Mouse (Mus musculus) MEL (cell line): ENCODE data around the gene Pknox2. TPM values are rescaled to one million over a fixed set of nuclear protein-coding genes. Genes with fewer than 3 reads are reported as not detected.

Source experiments
- DNase-seq: peaks from one replicate; pipeline ENCODE4 v3.0.0; 2011; ENCODE audit warnings: low read depth, low spot score
- H3K27ac ChIP-seq: 2 replicates; pipeline ENCODE4 v1.5.1; 2012; ENCODE audit warnings: low read depth, mild to moderate bottlenecking, control low read depth, low read length, moderate library complexity; ENCODE audit not compliant: control insufficient read depth
- H3K27me3 ChIP-seq, 2 experiments: fragments of 150-350 bp in 1 of 2; sonication (generic) in 1 of 2; 2 replicates each; pipeline ENCODE4 v1.6.1; 2012; ENCODE audit warnings: low read length in 2 of 2, mild to moderate bottlenecking in 2 of 2, improper control_type of control experiment in 1 of 2, moderate library complexity in 1 of 2; ENCODE audit not compliant: insufficient read depth in 2 of 2, control insufficient read depth in 1 of 2
- H3K36me3 ChIP-seq, 2 experiments: 2 replicates each; pipeline ENCODE4 v1.6.1; 2012 to 2014; ENCODE audit warnings: low read length in 2 of 2, improper control_type of control experiment in 1 of 2, inconsistent platforms in 1 of 2, mild to moderate bottlenecking in 1 of 2; ENCODE audit not compliant: insufficient read depth in 2 of 2, control insufficient read depth in 1 of 2
- H3K4me1 ChIP-seq, 2 experiments: fragments of 150-350 bp in 1 of 2; sonication (generic) in 1 of 2; 2 replicates each; pipeline ENCODE4 v1.6.1; 2012; ENCODE audit warnings: low read length in 2 of 2, improper control_type of control experiment in 1 of 2, mild to moderate bottlenecking in 1 of 2; ENCODE audit not compliant: insufficient read depth in 2 of 2, control insufficient read depth in 1 of 2
- H3K4me3 ChIP-seq, 2 experiments: fragments of 150-350 bp in 1 of 2; sonication (generic) in 1 of 2; 2 replicates each; pipeline ENCODE4 v1.5.1; 2012; ENCODE audit warnings: low read depth in 2 of 2, low read length in 2 of 2, mild to moderate bottlenecking in 2 of 2, moderate library complexity in 2 of 2, control low read depth in 1 of 2, improper control_type of control experiment in 1 of 2; ENCODE audit not compliant: control insufficient read depth in 1 of 2, insufficient read depth in 1 of 2
- H3K79me2 ChIP-seq: 2 replicates; pipeline ENCODE4 v1.6.1; 2012; ENCODE audit warnings: mild to moderate bottlenecking, low read length, moderate library complexity; ENCODE audit not compliant: control insufficient read depth, poor library complexity, insufficient read depth
- H3K9ac ChIP-seq: 2 replicates; pipeline ENCODE4 v1.6.1; 2012; ENCODE audit warnings: low read depth, mild to moderate bottlenecking, control low read depth, low read length, moderate library complexity; ENCODE audit not compliant: control insufficient read depth, poor library complexity, severe bottlenecking
- H3K9me3 ChIP-seq: fragments of 150-350 bp; sonication (generic); replicated peaks from 2 replicates; pipeline ENCODE4 v1.6.1; 2012; ENCODE audit warnings: mild to moderate bottlenecking, low read length, improper control_type of control experiment, moderate library complexity; ENCODE audit not compliant: insufficient read depth
- BHLHE40 ChIP-seq: IDR thresholded peaks from 2 replicates; pipeline ENCODE4 v1.6.1; 2012; ENCODE audit warnings: low read depth, mild to moderate bottlenecking, inconsistent platforms, low read length, improper control_type of control experiment, borderline replicate concordance
- CHD1 ChIP-seq: IDR thresholded peaks from 2 replicates; pipeline ENCODE4 v1.6.1; 2012; ENCODE audit warnings: low read depth, mild to moderate bottlenecking, inconsistent platforms, low read length, improper control_type of control experiment
- CHD2 ChIP-seq: IDR thresholded peaks from 2 replicates; pipeline ENCODE4 v1.6.1; 2011; ENCODE audit warnings: low read length, improper control_type of control experiment
- CTCF ChIP-seq, 3 experiments: IDR thresholded peaks in 2 of 3; conservative IDR thresholded peaks in 1 of 3; 2 replicates each; pipeline ENCODE4 v1.5.1; 2011 to 2012; ENCODE audit warnings: low read length in 3 of 3, low read depth in 2 of 3, mild to moderate bottlenecking in 2 of 3, improper control_type of control experiment in 1 of 3, inconsistent platforms in 1 of 3, mixed read lengths in 1 of 3, moderate library complexity in 1 of 3; ENCODE audit not compliant: control insufficient read depth in 1 of 3, insufficient read depth in 1 of 3, poor library complexity in 1 of 3, severe bottlenecking in 1 of 3
- E2F4 ChIP-seq: IDR thresholded peaks from 2 replicates; pipeline ENCODE4 v1.6.1; 2011; ENCODE audit warnings: low read depth, low read length, improper control_type of control experiment, borderline replicate concordance
- ELF1 ChIP-seq: IDR thresholded peaks from 2 replicates; pipeline ENCODE4 v1.6.1; 2014; ENCODE audit warnings: low read depth, mild to moderate bottlenecking, inconsistent platforms, low read length, improper control_type of control experiment, moderate library complexity
- EP300 ChIP-seq, 2 experiments: IDR thresholded peaks; 2 replicates each; pipeline ENCODE4 v1.6.1; 2011; ENCODE audit warnings: improper control_type of control experiment in 2 of 2, low read length in 2 of 2, low read depth in 1 of 2, mild to moderate bottlenecking in 1 of 2
- ETS1 ChIP-seq: IDR thresholded peaks from 2 replicates; pipeline ENCODE4 v1.6.1; 2012; ENCODE audit warnings: low read depth, mild to moderate bottlenecking, inconsistent platforms, low read length, improper control_type of control experiment, moderate library complexity
- GATA1 ChIP-seq: IDR thresholded peaks from 2 replicates; pipeline ENCODE4 v1.6.1; 2011; ENCODE audit warnings: low read depth, low read length, improper control_type of control experiment
- HCFC1 ChIP-seq: IDR thresholded peaks from 2 replicates; pipeline ENCODE4 v1.6.1; 2012; ENCODE audit warnings: low read depth, mild to moderate bottlenecking, inconsistent platforms, low read length, improper control_type of control experiment, moderate library complexity
- JUND ChIP-seq: IDR thresholded peaks from 2 replicates; pipeline ENCODE4 v1.6.1; 2011; ENCODE audit warnings: low read depth, mild to moderate bottlenecking, improper control_type of control experiment, low read length
- KAT2A ChIP-seq: conservative IDR thresholded peaks from 2 replicates; pipeline ENCODE4 v1.6.1; 2012; ENCODE audit warnings: low read depth, low read length, improper control_type of control experiment, inconsistent platforms
- MAFK ChIP-seq: IDR thresholded peaks from 2 replicates; pipeline ENCODE4 v1.6.1; 2011; ENCODE audit warnings: low read depth, mild to moderate bottlenecking, low read length, improper control_type of control experiment, borderline replicate concordance
- MAX ChIP-seq: IDR thresholded peaks from 2 replicates; pipeline ENCODE4 v1.6.1; 2011; ENCODE audit warnings: low read length, improper control_type of control experiment
- MAZ ChIP-seq: IDR thresholded peaks from 2 replicates; pipeline ENCODE4 v1.6.1; 2012; ENCODE audit warnings: low read depth, mild to moderate bottlenecking, inconsistent platforms, low read length, improper control_type of control experiment
- MEF2A ChIP-seq: IDR thresholded peaks from 2 replicates; pipeline ENCODE4 v1.6.1; 2014; ENCODE audit warnings: low read depth, mild to moderate bottlenecking, inconsistent platforms, low read length, improper control_type of control experiment; ENCODE audit not compliant: poor library complexity, insufficient replicate concordance, severe bottlenecking; ENCODE audit errors: extremely low read depth
- MYB ChIP-seq: IDR thresholded peaks from 2 replicates; pipeline ENCODE4 v1.6.1; 2011; ENCODE audit warnings: mild to moderate bottlenecking, low read depth, low read length, improper control_type of control experiment
- NRF1 ChIP-seq: IDR thresholded peaks from 2 replicates; pipeline ENCODE4 v1.6.1; 2014; ENCODE audit warnings: low read depth, mild to moderate bottlenecking, inconsistent platforms, low read length, improper control_type of control experiment, moderate library complexity; ENCODE audit not compliant: poor library complexity, insufficient read depth, severe bottlenecking
- POLR2A ChIP-seq, 2 experiments: IDR thresholded peaks; 2 replicates each; pipeline ENCODE4 v1.6.1; 2011 to 2012; ENCODE audit warnings: low read length in 2 of 2, mild to moderate bottlenecking in 2 of 2, control low read depth in 1 of 2, improper control_type of control experiment in 1 of 2, low read depth in 1 of 2, moderate library complexity in 1 of 2; ENCODE audit not compliant: control insufficient read depth in 1 of 2, insufficient read depth in 1 of 2, poor library complexity in 1 of 2
- POLR2AphosphoS2 ChIP-seq: IDR thresholded peaks from 2 replicates; pipeline ENCODE4 v1.6.1; 2011; ENCODE audit warnings: low read length, improper control_type of control experiment
- POLR2AphosphoS5 ChIP-seq: IDR thresholded peaks from 2 replicates; pipeline ENCODE4 v1.6.1; 2012; ENCODE audit warnings: low read depth, borderline replicate concordance, mild to moderate bottlenecking, inconsistent platforms, low read length, moderate library complexity, mixed read lengths
- RAD21 ChIP-seq: IDR thresholded peaks from 2 replicates; pipeline ENCODE4 v1.6.1; 2011; ENCODE audit warnings: mild to moderate bottlenecking, low read depth, low read length, improper control_type of control experiment
- SMC3 ChIP-seq: IDR thresholded peaks from 2 replicates; pipeline ENCODE4 v1.6.1; 2011; ENCODE audit warnings: low read depth, low read length, improper control_type of control experiment
- TCF12 ChIP-seq: IDR thresholded peaks from 2 replicates; pipeline ENCODE4 v1.6.1; 2014; ENCODE audit warnings: low read depth, mild to moderate bottlenecking, inconsistent platforms, low read length, improper control_type of control experiment, moderate library complexity
- UBTF ChIP-seq: IDR thresholded peaks from 2 replicates; pipeline ENCODE4 v1.6.1; 2012; ENCODE audit warnings: low read depth, mild to moderate bottlenecking, inconsistent platforms, low read length, improper control_type of control experiment, moderate library complexity, borderline replicate concordance; ENCODE audit not compliant: insufficient read depth
- ZNF384 ChIP-seq: IDR thresholded peaks from 2 replicates; pipeline ENCODE4 v1.6.1; 2012; ENCODE audit warnings: low read depth, mild to moderate bottlenecking, inconsistent platforms, low read length, improper control_type of control experiment
- polyA plus RNA-seq, 2 experiments: library from polyadenylated mRNA; stranded (reverse) in 1 of 2; unstranded in 1 of 2; fragments of >175 nt in 1 of 2; fragments of >200 nt in 1 of 2; gene quantifications; 2 replicates each; pipeline versions ENCODE4 v1.2.1 to v1.2.4; 2012; ENCODE audit warnings: low replicate concordance in 2 of 2, low read depth in 1 of 2; ENCODE audit not compliant: insufficient read length in 2 of 2, insufficient read depth in 1 of 2, missing spikeins in 1 of 2
- total RNA-seq: library from RNA; depleted of rRNA; stranded (reverse); fragments of 300-350 nt; gene quantifications from 2 replicates; pipeline ENCODE4 v1.2.3, GENCODE M21; 2012

Gene Pknox2
- total and polyA plus RNA-seq, 3 experiments, result not detected

GRCm38 (mm10) chr9:37016165-37016564, 131.0 kb downstream of the Pknox2 start:
- no peak for DNase-seq
- Histone ChIP-seq H3K9ac (no peak overlapping the region), H3K27ac (no peak overlapping the region)

GRCm38 (mm10) chr9:37013565-37013964, 133.6 kb downstream of the Pknox2 start:
- no peaks in the 10 kb centered on the region for H3K4me1 ChIP-seq
- no peaks in the 10 kb centered on the region for H3K9me3 ChIP-seq
- H3K27ac ChIP-seq, result no peak overlapping the region
- no peak for DNase-seq
- H3K9ac ChIP-seq, result no peak overlapping the region
- no peaks in the 10 kb centered on the region for H3K36me3 ChIP-seq
- no peaks in the 10 kb centered on the region for H3K79me2 ChIP-seq
- H3K4me3 ChIP-seq, result no peak overlapping the region
- TF ChIP-seq MEF2A (no peak), ETS1 (no peak), POLR2AphosphoS5 (no peak), RAD21 (no peak), CTCF (IDR thresholded peaks at IDR 0.05 in 2 of 3, conservative IDR thresholded peaks at IDR 0.05 in 1 of 3; ENCODE audit: control insufficient read depth in 1 of 3, insufficient read depth in 1 of 3, low read depth in 2 of 3, low read length in 3 of 3, poor library complexity in 1 of 3, severe bottlenecking in 1 of 3) (no peak), POLR2AphosphoS2 (no peak), E2F4 (no peak), ZNF384 (no peak), EP300 (IDR thresholded peaks at IDR 0.05; ENCODE audit: low read depth in 1 of 2, low read length in 2 of 2) (no peak), MAFK (no peak)
- TF ChIP-seq, all 39 proteins: peak for 0
- peaks cover 0 to 1% of the 10 kb centered on the region in 2 experiments; a peak in 2 of 4 replicates for H3K27me3 ChIP-seq

More at GRCm38 (mm10) chr9:37016165-37016564, 131.0 kb downstream of the Pknox2 start:
- Histone ChIP-seq H3K4me1 (no peaks in the 10 kb centered on the region), H3K9me3 (no peaks in the 10 kb centered on the region), H3K4me3 (no peak overlapping the region), H3K79me2 (no peaks in the 10 kb centered on the region), H3K27me3 (peaks cover 0 to 1% of the 10 kb centered on the region in 2 experiments; a peak in 1 of 4 replicates), H3K36me3 (no peaks in the 10 kb centered on the region)
- TF ChIP-seq GATA1, result no peak
- no peak for TF ChIP-seq UBTF
- no peak for TF ChIP-seq KAT2A

GRCm38 (mm10) chr9:37008090-37008489, 139.1 kb downstream of the Pknox2 start:
- Histone ChIP-seq H3K4me3 (no peak overlapping the region), H3K27ac (no peak overlapping the region), H3K27me3 (peaks cover 0 to 3% of the 10 kb centered on the region in 2 experiments; a peak in 3 of 4 replicates)
- TF ChIP-seq SMC3 (no peak), MAX (no peak), CHD2 (no peak), ELF1 (no peak), MAZ (no peak), GATA1 (no peak), BHLHE40 (no peak), ETS1 (no peak), CHD1 (no peak), JUND (no peak), POLR2A (IDR thresholded peaks at IDR 0.05; ENCODE audit: control insufficient read depth in 1 of 2, insufficient read depth in 1 of 2, low read depth in 1 of 2, low read length in 2 of 2, poor library complexity in 1 of 2) (no peak), NRF1 (no peak), TCF12 (no peak), HCFC1 (no peak), MYB (no peak)
- TF ChIP-seq, all 39 proteins: peak for 0
- no peak for DNase-seq
- Histone ChIP-seq H3K9me3 (no peaks in the 10 kb centered on the region), H3K79me2 (no peaks in the 10 kb centered on the region), H3K4me1 (no peaks in the 10 kb centered on the region), H3K36me3 (no peaks in the 10 kb centered on the region), H3K9ac (no peak overlapping the region)
